Mouse (Mus musculus) thymus, postnatal 25 days (tissue): ENCODE results near the gene Bspry.
"Not testable (repeated sequence)": the region's sequence is repeated elsewhere in the genome, so short reads cannot be mapped to it uniquely, and the experiment has no call there.

Experiments
- DNase-seq: peaks from one replicate; pipeline ENCODE4 v3.0.0; 2022

The Bspry gene

GRCm38 (mm10) chr4:62479937-62480708, at the start of gene Bspry:
TSS of gene Bspry (plus strand) at chr4:62480053.
- DNase-seq, result peak; percentile 62

GRCm38 (mm10) chr4:62430678-62431077, 49.2 kb upstream of the Bspry start:
- no peak for DNase-seq

GRCm38 (mm10) chr4:62431522-62431921, 48.3 kb upstream of the Bspry start:
- DNase-seq, result no peak

GRCm38 (mm10) chr4:62433939-62434870, 45.6 kb upstream of the Bspry start:
- DNase-seq, result no peak

GRCm38 (mm10) chr4:62435081-62435480, 44.8 kb upstream of the Bspry start, which contains the start of gene Rnf183:
TSS of gene Rnf183 (minus strand) at chr4:62435252.
- DNase-seq, result no peak

- no peak for DNase-seq
Observed at GRCm38 (mm10) chr4:62437256-62437778, 42.5 kb upstream of the Bspry start.

GRCm38 (mm10) chr4:62437871-62438270, 42.0 kb upstream of the Bspry start:
- no peak for DNase-seq

GRCm38 (mm10) chr4:62439793-62440192, 40.1 kb upstream of the Bspry start:
- DNase-seq, result no peak

GRCm38 (mm10) chr4:62440544-62440943, 39.3 kb upstream of the Bspry start:
- DNase-seq, result no peak

GRCm38 (mm10) chr4:62440986-62441385, 38.9 kb upstream of the Bspry start:
- DNase-seq, result no peak

- DNase-seq, result peak; percentile 60
Observed at GRCm38 (mm10) chr4:62454995-62455394, 24.9 kb upstream of the Bspry start.

- DNase-seq, result no peak
Observed at GRCm38 (mm10) chr4:62459081-62459480, 20.8 kb upstream of the Bspry start.

- no peak for DNase-seq
Observed at GRCm38 (mm10) chr4:62460348-62460747, 19.5 kb upstream of the Bspry start.

GRCm38 (mm10) chr4:62463124-62463523, 16.7 kb upstream of the Bspry start:
- no peak for DNase-seq

- DNase-seq, result no peak
Observed at GRCm38 (mm10) chr4:62468158-62468557, 11.7 kb upstream of the Bspry start.

- peak; percentile 84 for DNase-seq
Observed at GRCm38 (mm10) chr4:62470598-62471051, 9.2 kb upstream of the Bspry start, which contains the start of gene Wdr31. TSS of gene Wdr31 (minus strand) at chr4:62470896.

GRCm38 (mm10) chr4:62472071-62472470, 7.8 kb upstream of the Bspry start:
- no peak for DNase-seq

- DNase-seq, result peak; percentile 59
Observed at GRCm38 (mm10) chr4:62475131-62475530, 4.7 kb upstream of the Bspry start.

GRCm38 (mm10) chr4:62475793-62476192, 4.1 kb upstream of the Bspry start:
- peak; percentile 42 for DNase-seq

- no peak for DNase-seq
Observed at GRCm38 (mm10) chr4:62477542-62478244, 2.2 kb upstream of the Bspry start.

GRCm38 (mm10) chr4:62479593-62479936, 288 bp upstream of the Bspry start:
- DNase-seq, result not testable (repeated sequence)

- DNase-seq, result no peak
Observed at GRCm38 (mm10) chr4:62480709-62481605, 1.1 kb downstream of the Bspry start.
